Mouse (Mus musculus) megakaryocyte, embryonic 14.5 days (primary cell): Measurements from ENCODE around the gene Col23a1.

Experiments used
- FLI1 ChIP-seq: IDR thresholded peaks from 2 replicates; pipeline ENCODE4 v1.6.1; 2012; ENCODE audit warnings: low read length, inconsistent platforms, mixed read lengths
- GATA1 ChIP-seq: IDR thresholded peaks from 3 replicates; pipeline ENCODE4 v1.6.1; 2012; ENCODE audit warnings: mixed read lengths, low read length, inconsistent platforms, borderline replicate concordance

DNA sequence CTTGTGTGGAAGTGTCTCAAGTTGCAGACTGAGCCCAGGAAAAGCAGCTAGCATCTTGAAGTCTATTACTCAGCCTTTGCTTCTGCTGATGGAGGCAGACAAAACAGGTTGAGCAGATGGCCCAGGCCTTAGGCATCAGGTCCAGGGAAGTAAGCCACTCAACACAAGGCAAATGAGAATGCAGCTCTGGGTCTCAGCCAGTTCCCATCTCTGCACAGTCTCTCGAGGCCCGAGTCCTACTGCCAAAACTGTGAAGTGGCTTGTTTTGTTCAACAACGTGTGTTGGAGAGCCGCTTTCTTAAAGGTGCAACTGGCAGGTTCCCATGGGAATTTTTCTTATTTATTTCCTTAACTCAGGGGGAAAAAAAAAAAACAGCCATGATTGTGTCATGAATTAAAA, 101.8 kb downstream of the Col23a1 start:
- TF ChIP-seq GATA1 (no peak), FLI1 (no peak)
